Mouse (Mus musculus) layer of hippocampus, adult 8-10 months (tissue): ENCODE measurements around the gene Vmn1r11. TPM values are rescaled to one million over a fixed set of nuclear protein-coding genes. Genes with fewer than 3 reads are reported as not detected.

Source experiments
- DNase-seq, 2 experiments: peaks; one replicate each; pipeline ENCODE4 v3.0.0; 2022; ENCODE audit warnings: low spot score in 2 of 2
- total RNA-seq, 4 experiments: library from RNA; stranded (reverse); gene quantifications; 2 replicates each; pipeline ENCODE4 v1.2.4; 2022

Gene Vmn1r11
- not detected for total RNA-seq

- DNase-seq, result no peak
These were observed at the start of gene Vmn1r11 for GRCm38 (mm10) chr6:57133155-57133554. Vmn1r11 (plus strand) TSS chr6:57133455.

- no peak for DNase-seq
These were observed 26.9 kb upstream of the Vmn1r11 start for GRCm38 (mm10) chr6:57106358-57106757.

- DNase-seq, result no peak
These were observed 24.1 kb upstream of the Vmn1r11 start, which contains the start of gene Vmn1r10 for GRCm38 (mm10) chr6:57109154-57109553. Vmn1r10 (plus strand) TSS chr6:57109454.

GRCm38 (mm10) chr6:57156619-57157018 lies 23.4 kb downstream of the Vmn1r11 start, which contains the start of gene Vmn1r12:
Vmn1r12 (plus strand) TSS chr6:57156919.
- DNase-seq, result no peak

Other genes with a start within 250 kb of the Vmn1r11 start
- gene Nt5c3, start 209.5 kb upstream of the Vmn1r11 start, total RNA-seq, result 10 to 100 TPM; 35.6 to 39.9 (median 37.9) TPM
- under 1 TPM in 3 of 4 experiments, not detected in 1; 0.25 to 0.80 (median 0.43) TPM for gene Vmn1r4, start 209.4 kb upstream of the Vmn1r11 start, total RNA-seq
- not detected for gene Vmn1r5, start 163.2 kb upstream of the Vmn1r11 start, total RNA-seq
- not detected for gene Vmn1r6, start 136.2 kb upstream of the Vmn1r11 start, total RNA-seq
- not detected for gene Vmn1r7, start 108.1 kb upstream of the Vmn1r11 start, total RNA-seq
- not detected for gene Vmn1r8, start 101.2 kb upstream of the Vmn1r11 start, total RNA-seq
- gene Vmn1r9, start 66.7 kb upstream of the Vmn1r11 start, total RNA-seq, result under 1 TPM in 1 of 4 experiments, not detected in 3; 0.07 TPM
- gene Vmn1r10, start 24.0 kb upstream of the Vmn1r11 start, total RNA-seq, result not detected
- under 1 TPM in 1 of 4 experiments, not detected in 3; 0.06 TPM for gene Vmn1r12, start 23.5 kb downstream of the Vmn1r11 start, total RNA-seq
- gene Vmn1r13, start 69.8 kb downstream of the Vmn1r11 start, total RNA-seq, result not detected
- gene Vmn1r14, start 98.2 kb downstream of the Vmn1r11 start, total RNA-seq, result not detected
- not detected for gene Vmn1r15, start 124.5 kb downstream of the Vmn1r11 start, total RNA-seq
- gene Vmn1r16, start 196.0 kb downstream of the Vmn1r11 start, total RNA-seq, result not detected
- not detected for gene Vmn1r17, start 230.3 kb downstream of the Vmn1r11 start, total RNA-seq